Mouse (Mus musculus): ENCODE data around the gene Ovol2.

- TF ChIP-seq CTCF (IDR thresholded peaks at IDR 0.05; ENCODE audit: low read depth, low read length) (no peak), POLR2A (IDR thresholded peaks at IDR 0.05; ENCODE audit: borderline replicate concordance, low read depth, low read length) (no peak)
These were observed 7.7 kb downstream of the Ovol2 start for GRCm38 (mm10) chr2:144324218-144324617.

Measured in bone marrow macrophage, adult 2 months (primary cell).